Mouse (Mus musculus) urinary bladder, adult 2 months (tissue): Measurements from ENCODE around the gene Gm29564. TPM values are rescaled to one million over a fixed set of nuclear protein-coding genes. Genes with fewer than 3 reads are reported as not detected.
"Not testable (repeated sequence)": the region's sequence is repeated elsewhere in the genome, so short reads cannot be mapped to it uniquely, and the experiment has no call there.

Experiments
- DNase-seq: peaks from one replicate; pipeline ENCODE4 v3.0.0; 2022; ENCODE audit warnings: low spot score
- polyA plus RNA-seq: library from polyadenylated mRNA; depleted of rRNA; stranded (reverse); fragments of >200 nt; gene quantifications from 2 replicates; pipeline ENCODE4 v1.2.3, GENCODE M21; 2012; rRNA removed

The Gm29564 gene
- polyA plus RNA-seq: not detected in 2 replicates

DNA sequence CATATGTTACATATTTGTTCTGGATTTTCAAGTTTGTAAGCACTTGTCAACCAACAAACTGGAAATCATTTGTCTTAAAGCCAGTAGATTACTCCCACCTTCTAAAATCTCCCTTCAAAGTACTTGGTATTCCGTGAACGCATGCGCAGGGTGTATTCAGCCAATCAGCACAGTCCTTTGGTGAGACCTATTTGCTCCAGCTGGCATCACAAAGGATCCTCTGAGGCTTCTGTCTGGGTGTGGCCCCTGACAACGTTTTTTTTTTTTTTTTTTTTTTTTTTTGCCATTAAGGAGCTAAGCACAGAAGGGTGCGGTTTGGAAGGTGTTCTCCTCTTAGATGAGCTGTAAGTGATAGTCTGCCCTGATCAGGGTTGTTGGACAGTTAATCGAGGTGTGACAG, at the start of gene Gm29564:
Gm29564 (plus strand) TSS at position 301 of the 400 bp plus-strand sequence.
- DNase-seq: not testable (repeated sequence)

Other genes starting within 250 kb of the Gm29564 start
- not detected in 2 replicates for gene Gm20867, start 249.8 kb upstream of the Gm29564 start, polyA plus RNA-seq